Mouse (Mus musculus) CH12.LX (cell line): ENCODE data around the gene Paics.

Experiments used
- CTCF ChIP-seq, 2 experiments: IDR thresholded peaks in 1 of 2; conservative IDR thresholded peaks in 1 of 2; 2 replicates each; pipeline ENCODE4 v1.5.1; 2011 to 2012; ENCODE audit warnings: low read depth in 2 of 2, low read length in 2 of 2, improper control_type of control experiment in 1 of 2, inconsistent platforms in 1 of 2, mild to moderate bottlenecking in 1 of 2, moderate library complexity in 1 of 2
- E2F4 ChIP-seq: IDR thresholded peaks from 2 replicates; pipeline ENCODE4 v1.6.1; 2011; ENCODE audit warnings: low read depth, low read length, improper control_type of control experiment; ENCODE audit not compliant: insufficient replicate concordance
- EP300 ChIP-seq: IDR thresholded peaks from 2 replicates; pipeline ENCODE4 v1.6.1; 2011; ENCODE audit warnings: low read length, improper control_type of control experiment
- GABPA ChIP-seq: IDR thresholded peaks from 2 replicates; pipeline ENCODE4 v1.6.1; 2012; ENCODE audit warnings: low read depth, low read length, improper control_type of control experiment, inconsistent platforms; ENCODE audit not compliant: insufficient replicate concordance
- HCFC1 ChIP-seq: IDR thresholded peaks from 2 replicates; pipeline ENCODE4 v1.6.1; 2012; ENCODE audit warnings: low read depth, mild to moderate bottlenecking, inconsistent platforms, low read length, improper control_type of control experiment
- KAT2A ChIP-seq: IDR thresholded peaks from 2 replicates; pipeline ENCODE4 v1.6.1; 2012; ENCODE audit warnings: low read length, improper control_type of control experiment, inconsistent platforms; ENCODE audit not compliant: insufficient replicate concordance
- MAX ChIP-seq: IDR thresholded peaks from 2 replicates; pipeline ENCODE4 v1.6.1; 2011; ENCODE audit warnings: low read length, improper control_type of control experiment
- MXI1 ChIP-seq: IDR thresholded peaks from 2 replicates; pipeline ENCODE4 v1.6.1; 2011; ENCODE audit warnings: mild to moderate bottlenecking, low read depth, low read length, improper control_type of control experiment
- MYC ChIP-seq: IDR thresholded peaks from 2 replicates; pipeline ENCODE4 v1.6.1; 2011; ENCODE audit warnings: low read depth, mild to moderate bottlenecking, improper control_type of control experiment, low read length
- POLR2A ChIP-seq: IDR thresholded peaks from 2 replicates; pipeline ENCODE4 v1.6.1; 2011; ENCODE audit warnings: low read depth, mild to moderate bottlenecking, improper control_type of control experiment, low read length
- UBTF ChIP-seq: IDR thresholded peaks from 2 replicates; pipeline ENCODE4 v1.6.1; 2012; ENCODE audit warnings: low read depth, mild to moderate bottlenecking, inconsistent platforms, low read length, improper control_type of control experiment, moderate library complexity
- USF2 ChIP-seq: conservative IDR thresholded peaks from 2 replicates; pipeline ENCODE4 v1.6.1; 2011; ENCODE audit warnings: low read depth, low read length, improper control_type of control experiment
- ZNF384 ChIP-seq: IDR thresholded peaks from 2 replicates; pipeline ENCODE4 v1.6.1; 2012; ENCODE audit warnings: low read depth, low read length, improper control_type of control experiment, inconsistent platforms

DNA sequence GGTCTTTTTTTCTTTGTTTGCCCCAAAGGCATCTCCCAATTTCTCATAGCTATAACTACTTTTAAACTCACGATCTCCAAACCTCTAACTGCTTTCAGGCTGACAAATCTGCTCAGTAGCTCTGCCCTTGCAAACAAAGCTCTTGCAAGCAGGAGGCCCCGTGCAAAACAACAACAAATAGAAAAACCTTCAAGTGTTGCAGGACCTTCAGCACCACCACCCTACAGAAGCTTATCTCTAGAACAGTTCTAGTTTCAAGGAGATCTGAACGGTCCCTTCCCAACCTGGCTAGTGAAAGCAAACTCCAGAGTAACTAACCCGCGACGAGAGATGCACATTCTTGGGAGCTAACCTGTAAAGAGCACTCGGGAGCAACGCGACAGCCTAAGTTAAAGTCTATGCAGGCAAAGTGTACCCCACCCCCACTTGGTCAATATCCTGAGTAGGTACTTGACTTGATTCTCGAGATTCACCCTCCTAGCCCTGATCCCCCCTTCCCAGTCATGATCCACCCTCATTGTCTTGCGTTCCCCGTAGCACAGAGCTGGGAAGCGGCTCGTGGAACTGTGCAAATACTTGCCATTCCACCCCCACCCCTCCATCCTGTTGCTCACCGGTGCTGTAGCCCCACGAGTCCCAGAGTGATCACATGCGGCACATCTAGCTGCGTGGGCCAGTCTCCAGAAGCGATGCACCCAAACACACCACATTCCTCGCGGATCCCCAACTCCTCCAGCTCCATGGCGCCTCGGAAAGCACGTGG, 583 bp upstream of the Paics start:
- 0 out of 2 replicates have a peak, but pooled peaks have one; percentile 89 for TF ChIP-seq MYC
- TF ChIP-seq CTCF (conservative IDR thresholded peaks at IDR 0.05 in 1 of 2, IDR thresholded peaks at IDR 0.05 in 1 of 2; ENCODE audit: low read depth in 2 of 2, low read length in 2 of 2): no peak
- no peak for TF ChIP-seq POLR2A
- TF ChIP-seq GABPA: no peak
- TF ChIP-seq KAT2A: no peak
- no peak for TF ChIP-seq E2F4
- TF ChIP-seq USF2: no peak
- no peak for TF ChIP-seq MXI1
- TF ChIP-seq EP300: no peak
- no peak for TF ChIP-seq ZNF384
- no peak for TF ChIP-seq HCFC1
- TF ChIP-seq UBTF: no peak
- TF ChIP-seq MAX: no peak
